Mouse (Mus musculus): ENCODE results near the gene Bak1. TPM values are rescaled to one million over a fixed set of nuclear protein-coding genes. Genes with fewer than 3 reads are reported as not detected.

Gene Bak1
- total and polyA plus RNA-seq, 3 experiments, result 75.4 to 150 TPM; not detected in 1

- H3K27me3 ChIP-seq (ENCODE audit: control insufficient read depth in 1 of 2, insufficient read depth in 2 of 2, low read length in 2 of 2), result no peaks in the 10 kb centered on the region
- peak; percentile 60; the same call in 1 of the 2 replicates for TF ChIP-seq MAX (IDR thresholded peaks at IDR 0.05; ENCODE audit: low read length)
- TF ChIP-seq TAL1 (IDR thresholded peaks at IDR 0.05; ENCODE audit: low read length), result no peak
- TF ChIP-seq ZKSCAN1 (IDR thresholded peaks at IDR 0.05; ENCODE audit: low read depth, low read length), result no peak
- TF ChIP-seq TCF12 (IDR thresholded peaks at IDR 0.05; ENCODE audit: low read depth, low read length), result peak; percentile 59
- peak; percentile 47 for TF ChIP-seq MYC (IDR thresholded peaks at IDR 0.05; ENCODE audit: low read depth, low read length)
- TF ChIP-seq POLR2A (IDR thresholded peaks at IDR 0.05; ENCODE audit: control insufficient read depth in 1 of 2, insufficient read depth in 1 of 2, low read depth in 1 of 2, low read length in 2 of 2, poor library complexity in 1 of 2), result peak in 1 of 2 experiments; percentile 64; a peak in 2 of 4 replicates
- TF ChIP-seq NELFE (IDR thresholded peaks at IDR 0.05; ENCODE audit: low read depth, low read length), result peak; percentile 61
- peak; percentile 55; the same call in 1 of the 2 replicates for TF ChIP-seq GATA1 (IDR thresholded peaks at IDR 0.05; ENCODE audit: low read depth, low read length)
- TF ChIP-seq TBP (IDR thresholded peaks at IDR 0.05; ENCODE audit: low read depth, low read length), result peak; percentile 25
- no peak for TF ChIP-seq CTCF (IDR thresholded peaks at IDR 0.05 in 2 of 3, conservative IDR thresholded peaks at IDR 0.05 in 1 of 3; ENCODE audit: control insufficient read depth in 1 of 3, insufficient read depth in 1 of 3, low read depth in 2 of 3, low read length in 3 of 3, poor library complexity in 1 of 3, severe bottlenecking in 1 of 3)
- TF ChIP-seq GABPA (IDR thresholded peaks at IDR 0.05; ENCODE audit: low read depth, low read length), result no peak
- 0 out of 2 replicates have a peak, but pooled peaks have one; percentile 7 for TF ChIP-seq ZC3H11A (IDR thresholded peaks at IDR 0.05; ENCODE audit: low read depth, low read length)
- TF ChIP-seq EP300 (IDR thresholded peaks at IDR 0.05; ENCODE audit: low read depth in 1 of 2, low read length in 2 of 2), result peak in 1 of 2 experiments; percentile 63; a peak in 2 of 4 replicates
- TF ChIP-seq MEF2A (IDR thresholded peaks at IDR 0.05; ENCODE audit: extremely low read depth, insufficient replicate concordance, low read depth, low read length, poor library complexity, severe bottlenecking), result no peak
- TF ChIP-seq HCFC1 (IDR thresholded peaks at IDR 0.05; ENCODE audit: low read depth, low read length), result peak; percentile 74
- no peak for TF ChIP-seq POLR2AphosphoS2 (IDR thresholded peaks at IDR 0.05; ENCODE audit: low read length)
- TF ChIP-seq MXI1 (IDR thresholded peaks at IDR 0.05; ENCODE audit: low read depth, low read length), result peak; percentile 83
- 0 out of 2 replicates have a peak, but pooled peaks have one; percentile 55 for TF ChIP-seq ZMIZ1 (IDR thresholded peaks at IDR 0.05; ENCODE audit: low read depth, low read length)
- TF ChIP-seq RCOR1 (IDR thresholded peaks at IDR 0.05; ENCODE audit: low read depth, low read length), result peak; percentile 79; the same call in 1 of the 2 replicates
- no peak for TF ChIP-seq MAFK (IDR thresholded peaks at IDR 0.05; ENCODE audit: borderline replicate concordance, low read depth, low read length)
- peak; percentile 71 for TF ChIP-seq USF1 (IDR thresholded peaks at IDR 0.05; ENCODE audit: low read depth, low read length)
- TF ChIP-seq ETS1 (IDR thresholded peaks at IDR 0.05; ENCODE audit: low read depth, low read length), result peak; percentile 84
- TF ChIP-seq MAZ (IDR thresholded peaks at IDR 0.05; ENCODE audit: low read depth, low read length), result peak; percentile 98
- peak; percentile 99 for TF ChIP-seq BHLHE40 (IDR thresholded peaks at IDR 0.05; ENCODE audit: borderline replicate concordance, low read depth, low read length)
- TF ChIP-seq NRF1 (IDR thresholded peaks at IDR 0.05; ENCODE audit: insufficient read depth, low read depth, low read length, poor library complexity, severe bottlenecking), result no peak
- peak; percentile 77 for TF ChIP-seq SIN3A (IDR thresholded peaks at IDR 0.05; ENCODE audit: low read length)
- TF ChIP-seq CHD2 (IDR thresholded peaks at IDR 0.05; ENCODE audit: low read length), result no peak
- peak; percentile 82 for TF ChIP-seq ELF1 (IDR thresholded peaks at IDR 0.05; ENCODE audit: low read depth, low read length)
- TF ChIP-seq SMC3 (IDR thresholded peaks at IDR 0.05; ENCODE audit: low read depth, low read length), result no peak
- TF ChIP-seq KAT2A (conservative IDR thresholded peaks at IDR 0.05; ENCODE audit: low read depth, low read length), result no peak
- H3K9ac ChIP-seq (ENCODE audit: control insufficient read depth, low read depth, low read length, poor library complexity, severe bottlenecking), result peak overlapping the region; percentile 73
- H3K4me3 ChIP-seq (ENCODE audit: control insufficient read depth in 1 of 2, insufficient read depth in 1 of 2, low read depth in 2 of 2, low read length in 2 of 2), result peak overlapping the region; percentile 56 to 96
- H3K27ac ChIP-seq (ENCODE audit: control insufficient read depth, low read depth, low read length), result peak overlapping the region; percentile 73
- H3K36me3 ChIP-seq (ENCODE audit: control insufficient read depth in 1 of 2, insufficient read depth in 2 of 2, low read length in 2 of 2), result peaks cover 0 to 9% of the 10 kb centered on the region in 2 experiments; a peak in 2 of 4 replicates
- peak; percentile 97 for DNase-seq (ENCODE audit: low read depth, low spot score)
- H3K79me2 ChIP-seq (ENCODE audit: control insufficient read depth, insufficient read depth, low read length, poor library complexity), result peaks cover 6% of the 10 kb centered on the region
- H3K9me3 ChIP-seq (replicated peaks; ENCODE audit: insufficient read depth, low read length), result no peaks in the 10 kb centered on the region
- peaks cover 4 to 17% of the 10 kb centered on the region in 2 experiments for H3K4me1 ChIP-seq (ENCODE audit: control insufficient read depth in 1 of 2, insufficient read depth in 2 of 2, low read length in 2 of 2)
Observed at GRCm38 (mm10) chr17:27056170-27056569, 27.4 kb upstream of the Bak1 start.

Measured in MEL (cell line).